Mouse (Mus musculus) embryonic facial prominence, embryonic 13.5 days (tissue): ENCODE measurements around the gene Gm266. TPM values are rescaled to one million over a fixed set of nuclear protein-coding genes. Genes with fewer than 3 reads are reported as not detected.

Experiments used
- ATAC-seq: fragments of 200-750 bp; cut with Nextera tagmentation; 2 replicates; pipeline ENCODE4 v1.8.0; 2017; ENCODE audit warnings: low read depth; ENCODE audit not compliant: insufficient number of reproducible peaks, insufficient read depth, low FRiP score, low TSS enrichment
- H3K27ac ChIP-seq: fragments of 300-500 bp; sonication (generic); 2 replicates; pipeline ENCODE4 v1.5.1; 2015; ENCODE audit warnings: moderate library complexity, mild to moderate bottlenecking, inconsistent platforms
- H3K27me3 ChIP-seq: fragments of 300-500 bp; sonication (generic); 2 replicates; pipeline ENCODE4 v1.6.1; 2015; ENCODE audit warnings: mild to moderate bottlenecking, inconsistent platforms
- H3K36me3 ChIP-seq: fragments of 300-500 bp; sonication (generic); 2 replicates; pipeline ENCODE4 v1.6.1; 2015; ENCODE audit warnings: mild to moderate bottlenecking, inconsistent platforms
- H3K4me1 ChIP-seq: fragments of 300-500 bp; sonication (generic); 2 replicates; pipeline ENCODE4 v1.6.1; 2015; ENCODE audit warnings: inconsistent platforms
- H3K4me2 ChIP-seq: fragments of 300-500 bp; sonication (generic); 2 replicates; pipeline ENCODE4 v1.6.1; 2015; ENCODE audit warnings: moderate library complexity, mild to moderate bottlenecking, inconsistent platforms
- H3K4me3 ChIP-seq: fragments of 300-500 bp; sonication (generic); 2 replicates; pipeline ENCODE4 v1.5.1; 2015; ENCODE audit warnings: mild to moderate bottlenecking, inconsistent platforms
- H3K9ac ChIP-seq: fragments of 300-500 bp; sonication (generic); 2 replicates; pipeline ENCODE4 v1.6.1; 2015; ENCODE audit warnings: mild to moderate bottlenecking, inconsistent platforms
- H3K9me3 ChIP-seq: fragments of 300-500 bp; sonication (generic); 2 replicates; pipeline ENCODE4 v1.6.1; 2016; ENCODE audit warnings: inconsistent platforms
- WGBS: fragments of 180-500 bp; shearing (Covaris S2); methylation state at CpG from one replicate; pipeline ENCODE4 v1.1.7; 2015; ENCODE audit warnings: mixed read lengths; 5-methylcytosine and 5-hydroxymethylcytosine counted together
- polyA plus RNA-seq: library from polyadenylated mRNA; unstranded; fragments of >200 nt; fragmentation: Nextera tagmentation; extraction: Ambion mirVana; gene quantifications from 2 replicates; pipeline ENCODE4 v1.2.1, GENCODE M21; 2015

Gene Gm266
- polyA plus RNA-seq, 1 experiment from 2014 or later, result 12.1 TPM

DNA sequence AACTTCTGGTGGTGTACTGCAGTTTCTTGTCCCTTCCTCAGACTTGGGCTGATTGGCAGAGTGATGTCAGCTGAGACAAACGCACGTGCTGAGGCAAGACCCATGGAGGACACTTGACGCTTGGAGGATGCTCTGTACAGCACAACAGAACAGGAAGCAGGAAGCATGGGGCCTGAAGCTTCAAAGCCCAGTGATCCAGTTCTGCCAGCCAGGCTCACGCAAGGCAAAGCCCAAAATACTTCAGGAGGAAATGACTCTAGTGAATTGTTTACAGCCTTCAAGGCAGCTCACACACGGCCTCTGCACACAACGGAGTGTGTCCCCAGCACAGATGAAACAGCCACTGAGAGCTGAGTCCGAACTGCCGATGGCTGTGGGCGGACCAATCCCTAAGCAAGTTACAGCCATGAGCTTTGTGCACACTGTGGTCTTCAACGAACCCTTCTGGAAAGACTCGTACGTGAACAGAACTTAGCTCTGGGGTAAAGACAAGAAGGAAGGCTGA lies 17.5 kb upstream of the Gm266 start:
- H3K4me2 ChIP-seq, result no peak overlapping the region
- 74% methylated on average over 12 of the region's 12 CpGs for WGBS
- no peaks in the 10 kb centered on the region for H3K4me1 ChIP-seq

DNA sequence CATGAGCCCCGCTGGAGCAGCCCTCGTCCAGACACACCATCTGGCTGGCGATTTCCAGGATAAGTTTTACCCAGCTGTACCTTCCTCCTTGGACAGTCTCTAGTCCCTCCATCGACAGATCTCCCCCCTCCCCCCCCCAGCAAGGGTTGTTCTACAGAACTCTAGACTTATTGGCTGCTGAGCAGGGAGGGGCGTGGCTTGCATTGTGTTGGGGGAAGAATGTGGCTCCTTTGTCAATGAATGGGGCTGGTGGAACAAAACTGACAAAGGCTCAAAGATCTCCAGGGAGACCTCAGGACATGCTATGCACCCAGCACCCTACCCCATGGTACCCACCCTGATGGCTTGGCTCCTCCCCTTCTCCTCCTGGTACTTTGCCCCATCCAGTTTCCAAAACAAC lies 15.1 kb upstream of the Gm266 start:
- WGBS, result 23% methylated on average over 5 of the region's 5 CpGs
- Histone ChIP-seq H3K9me3 (0 out of 2 replicates have a peak, but pooled peaks cover 9% of the 10 kb centered on the region), H3K4me1 (no peaks in the 10 kb centered on the region), H3K4me3 (no peak overlapping the region), H3K27ac (no peak overlapping the region), H3K9ac (no peak overlapping the region), H3K27me3 (no peaks in the 10 kb centered on the region), H3K4me2 (no peak overlapping the region), H3K36me3 (no peaks in the 10 kb centered on the region)
- ATAC-seq, result peak; percentile 18; the same call in 1 of the 2 replicates

More for the DNA sequence above, 17.5 kb upstream of the Gm266 start:
- Histone ChIP-seq H3K27me3 (no peaks in the 10 kb centered on the region), H3K9ac (no peak overlapping the region), H3K36me3 (no peaks in the 10 kb centered on the region), H3K27ac (no peak overlapping the region), H3K9me3 (0 out of 2 replicates have a peak, but pooled peaks cover 9% of the 10 kb centered on the region), H3K4me3 (no peak overlapping the region)
- ATAC-seq, result no peak

DNA sequence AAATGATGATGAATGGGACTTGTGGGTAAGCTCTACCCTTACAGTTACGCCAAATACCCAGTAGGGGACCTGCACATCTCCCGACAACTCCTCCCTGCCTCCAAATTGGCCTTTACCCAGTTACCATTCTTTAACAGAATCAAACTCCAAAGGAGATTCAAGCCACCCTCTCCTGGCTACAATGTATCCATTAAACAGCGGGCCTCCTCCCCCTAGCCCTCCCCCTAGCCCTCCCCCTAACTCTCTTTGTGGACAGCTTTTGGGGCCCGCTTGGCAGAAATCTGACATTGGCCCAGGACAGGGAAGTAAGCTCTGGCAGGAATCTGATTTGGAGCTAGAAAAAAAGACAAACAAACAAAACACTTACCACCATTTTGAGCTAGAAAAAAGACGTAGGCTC lies 14.0 kb upstream of the Gm266 start:
- H3K4me1 ChIP-seq, result no peaks in the 10 kb centered on the region
- H3K27me3 ChIP-seq, result no peaks in the 10 kb centered on the region
- no peak overlapping the region for H3K27ac ChIP-seq
- no peak overlapping the region for H3K9ac ChIP-seq
- 0 out of 2 replicates have a peak, but pooled peaks cover 9% of the 10 kb centered on the region for H3K9me3 ChIP-seq
- no peaks in the 10 kb centered on the region for H3K36me3 ChIP-seq
- no peak overlapping the region for H3K4me3 ChIP-seq
- no peak overlapping the region for H3K4me2 ChIP-seq
- ATAC-seq, result no peak
- WGBS, result 66% methylated on average over 5 of the region's 5 CpGs

DNA sequence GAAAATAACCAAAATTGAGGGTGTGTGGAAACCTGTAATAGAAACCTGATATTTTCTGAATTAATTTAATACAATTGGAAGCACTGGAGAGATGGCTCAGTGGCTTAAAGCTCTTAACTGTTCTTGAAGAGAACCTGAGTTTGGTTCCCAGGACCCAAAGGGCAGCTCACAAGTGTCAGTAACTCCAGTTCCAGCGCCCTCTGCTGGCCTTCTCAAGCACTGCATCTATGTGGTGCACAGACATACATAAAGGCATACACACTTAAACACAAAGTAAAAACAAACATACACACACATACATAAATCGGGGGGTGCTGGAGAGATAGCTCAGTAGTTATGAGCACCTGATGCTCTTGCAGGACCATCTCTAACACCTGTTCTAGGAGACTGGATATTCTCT lies 11.5 kb upstream of the Gm266 start:
- H3K4me1 ChIP-seq, result no peaks in the 10 kb centered on the region
- H3K36me3 ChIP-seq, result no peaks in the 10 kb centered on the region
- H3K9me3 ChIP-seq, result 0 out of 2 replicates have a peak, but pooled peaks cover under 1% of the 10 kb centered on the region
- H3K4me3 ChIP-seq, result no peak overlapping the region
- H3K9ac ChIP-seq, result no peak overlapping the region
- no peak overlapping the region for H3K4me2 ChIP-seq
- no peak overlapping the region for H3K27ac ChIP-seq
- no peak for ATAC-seq
- no peaks in the 10 kb centered on the region for H3K27me3 ChIP-seq
- WGBS, result 48% methylated on average over 2 of the region's 2 CpGs

DNA sequence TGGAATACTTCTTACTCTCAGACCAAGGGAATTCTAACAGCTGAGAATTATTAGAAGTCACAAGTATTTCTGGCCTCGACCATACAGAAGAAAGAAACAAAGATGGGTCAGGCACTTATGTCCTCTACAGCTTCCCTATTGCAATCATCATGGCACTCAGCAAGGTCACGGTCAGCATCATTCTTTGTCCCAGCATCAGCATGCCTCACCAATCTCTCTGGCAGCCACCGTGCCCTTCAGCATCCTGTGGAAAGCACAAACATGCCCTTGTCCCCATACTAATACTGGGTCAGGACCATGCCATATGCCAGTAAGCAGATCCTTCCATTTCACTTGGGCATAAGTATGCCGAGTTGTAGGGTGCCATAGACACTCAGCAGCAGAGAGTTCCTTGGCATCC lies 9.3 kb upstream of the Gm266 start:
- Histone ChIP-seq H3K9ac (no peak overlapping the region), H3K4me2 (no peak overlapping the region), H3K36me3 (no peaks in the 10 kb centered on the region), H3K27ac (no peak overlapping the region), H3K9me3 (no peaks in the 10 kb centered on the region), H3K4me1 (no peaks in the 10 kb centered on the region), H3K27me3 (no peaks in the 10 kb centered on the region), H3K4me3 (no peak overlapping the region)
- 79% methylated on average over 4 of the region's 4 CpGs for WGBS
- no peak for ATAC-seq

DNA sequence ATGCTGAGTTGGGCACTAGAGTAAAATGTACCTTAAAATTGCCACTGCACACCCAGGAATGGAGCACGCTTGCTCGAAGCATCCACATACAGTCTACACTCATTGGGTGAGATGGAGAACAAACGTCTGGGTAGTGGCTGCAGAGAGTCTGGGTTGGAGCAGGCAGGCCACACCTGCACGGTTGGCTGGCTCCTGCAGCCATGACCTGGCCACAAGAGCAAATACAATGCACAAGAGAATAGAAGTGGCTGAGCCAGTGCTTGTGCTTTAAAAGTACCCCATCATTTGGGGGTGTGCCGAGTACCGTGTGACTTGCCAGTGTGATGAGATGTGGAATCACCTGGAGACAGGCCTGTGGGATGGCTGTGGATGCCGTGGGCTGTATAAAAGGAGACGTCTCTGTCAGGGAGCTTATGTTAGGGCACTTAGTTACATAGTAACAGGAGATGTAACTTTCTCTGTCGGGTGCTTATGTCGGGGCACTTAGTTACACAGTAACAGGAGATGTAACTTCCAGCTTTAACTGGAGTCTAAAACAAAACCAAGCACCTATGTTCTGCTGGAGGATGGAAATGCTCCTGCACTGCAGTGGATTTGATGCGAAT lies 3.7 kb upstream of the Gm266 start:
- Histone ChIP-seq H3K9ac (no peak overlapping the region), H3K4me3 (no peak overlapping the region), H3K27ac (no peak overlapping the region), H3K27me3 (peaks cover 51% of the 10 kb centered on the region), H3K4me1 (peaks cover 22% of the 10 kb centered on the region), H3K9me3 (no peaks in the 10 kb centered on the region), H3K36me3 (no peaks in the 10 kb centered on the region), H3K4me2 (no peak overlapping the region)
- WGBS, result 74% methylated on average over 11 of the region's 11 CpGs
- ATAC-seq, result no peak

DNA sequence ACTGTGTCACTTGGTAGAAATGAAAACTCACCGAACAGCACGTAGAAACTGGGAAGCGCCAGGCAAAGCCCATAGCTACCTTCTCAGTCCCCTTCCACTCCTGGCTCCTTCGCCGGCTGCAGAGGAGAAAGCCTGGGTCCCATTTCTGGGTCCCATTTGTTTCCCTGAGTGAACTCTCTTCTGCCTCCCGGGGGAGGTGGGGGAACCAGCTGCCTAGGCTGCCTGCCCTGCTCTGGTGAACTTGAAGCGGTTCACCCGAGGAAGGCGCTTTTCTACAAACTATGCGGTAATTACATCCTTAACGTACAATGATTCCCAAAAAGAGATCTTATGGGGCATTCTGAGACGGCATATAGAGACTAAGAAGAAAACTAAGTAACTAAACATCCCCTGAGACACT lies 832 bp upstream of the Gm266 start:
- H3K4me2 ChIP-seq, result peak overlapping the region; percentile 90
- H3K36me3 ChIP-seq, result no peaks in the 10 kb centered on the region
- H3K4me3 ChIP-seq, result peak overlapping the region; percentile 54
- peaks cover 64% of the 10 kb centered on the region for H3K27me3 ChIP-seq
- ATAC-seq, result no peak
- H3K9me3 ChIP-seq, result no peaks in the 10 kb centered on the region
- peak overlapping the region; percentile 75 for H3K27ac ChIP-seq
- H3K4me1 ChIP-seq, result peaks cover 22% of the 10 kb centered on the region
- peak overlapping the region; percentile 69 for H3K9ac ChIP-seq
- WGBS, result 1% methylated on average over 12 of the region's 12 CpGs

DNA sequence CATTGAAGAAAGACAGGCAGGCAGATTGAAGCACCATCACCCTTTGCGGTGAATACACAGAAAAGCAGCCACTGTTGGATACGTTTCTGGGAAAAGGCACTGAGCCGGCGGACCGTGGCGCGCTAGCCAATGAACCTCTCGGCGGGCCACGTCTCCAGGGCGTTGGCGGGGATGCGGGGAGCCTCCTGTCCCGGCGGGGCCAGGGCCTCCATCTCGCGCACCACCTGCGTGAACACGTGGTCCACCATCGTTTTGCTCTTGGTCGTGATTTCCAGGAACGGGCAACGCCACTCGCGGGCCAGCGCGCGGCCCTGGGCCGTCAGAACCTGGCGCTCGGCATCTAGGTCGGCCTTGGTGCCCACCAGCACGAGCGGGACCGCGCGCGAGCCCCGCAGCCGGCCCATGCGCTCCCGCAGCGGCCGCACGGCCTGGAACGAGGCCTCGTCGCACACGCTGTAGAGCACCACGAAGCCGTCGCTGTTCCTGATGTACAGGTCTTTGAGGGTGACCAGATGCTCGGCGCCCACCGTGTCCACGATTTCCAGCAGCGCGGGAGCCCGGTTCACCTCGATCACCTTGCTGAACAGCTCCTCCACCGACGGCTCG lies 474 bp downstream of the Gm266 start:
- H3K27me3 ChIP-seq, result peaks cover 64% of the 10 kb centered on the region
- H3K4me1 ChIP-seq, result peaks cover 22% of the 10 kb centered on the region
- H3K36me3 ChIP-seq, result no peaks in the 10 kb centered on the region
- under 1% methylated on average over 63 of the region's 63 CpGs for WGBS
- peak overlapping the region; percentile 54 for H3K4me3 ChIP-seq
- H3K4me2 ChIP-seq, result peak overlapping the region; percentile 90
- 0 out of 2 replicates have a peak, but pooled peaks have one; percentile 29 for ATAC-seq
- H3K27ac ChIP-seq, result peak overlapping the region; percentile 75
- H3K9ac ChIP-seq, result peak overlapping the region; percentile 69
- H3K9me3 ChIP-seq, result no peaks in the 10 kb centered on the region

DNA sequence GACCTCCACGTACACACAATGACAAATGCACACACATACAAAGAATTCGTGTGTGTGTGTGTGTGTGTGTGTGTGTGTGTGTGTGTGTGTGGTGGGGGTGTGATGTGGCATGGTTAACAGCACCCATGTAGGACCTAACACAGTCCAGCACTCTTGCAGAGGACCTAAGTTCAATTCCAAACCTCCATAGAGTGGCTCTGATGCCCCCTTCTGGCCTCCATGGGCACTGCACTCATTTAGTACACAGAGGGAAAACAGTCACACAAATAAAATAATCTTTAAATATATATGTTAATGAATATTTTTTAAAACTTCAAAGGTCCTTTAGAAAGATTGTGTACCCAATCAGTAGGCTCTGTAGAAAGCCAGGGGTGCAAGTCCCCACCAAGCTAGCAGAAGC lies 5.7 kb downstream of the Gm266 start:
- Histone ChIP-seq H3K9me3 (no peaks in the 10 kb centered on the region), H3K4me1 (peaks cover 9% of the 10 kb centered on the region), H3K27ac (no peak overlapping the region), H3K4me2 (no peak overlapping the region), H3K9ac (no peak overlapping the region), H3K4me3 (no peak overlapping the region), H3K36me3 (no peaks in the 10 kb centered on the region), H3K27me3 (peaks cover 23% of the 10 kb centered on the region)
- no peak for ATAC-seq
- WGBS, result 73% methylated on average over 2 of the region's 2 CpGs

DNA sequence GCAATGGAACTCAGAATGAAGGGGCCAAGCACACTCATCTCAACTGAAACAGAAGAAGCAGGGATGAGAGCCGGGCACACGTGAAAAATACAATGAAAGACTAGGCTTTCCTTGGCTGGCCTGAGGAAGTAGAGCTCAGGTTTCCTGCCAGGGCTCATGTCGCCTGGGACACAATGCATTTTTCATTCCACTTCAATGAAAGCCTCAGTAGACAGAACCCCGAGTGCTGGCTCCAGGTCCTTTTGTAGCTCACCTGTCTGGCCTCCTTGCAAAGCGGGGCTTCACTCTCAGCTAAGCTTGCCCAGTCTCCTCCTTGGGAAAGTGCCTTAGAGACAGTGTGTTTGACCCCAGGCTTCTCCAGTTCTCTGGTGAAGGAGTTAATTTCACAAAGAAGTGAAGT lies 6.7 kb downstream of the Gm266 start:
- Histone ChIP-seq H3K9ac (no peak overlapping the region), H3K36me3 (no peaks in the 10 kb centered on the region), H3K4me1 (peaks cover 13% of the 10 kb centered on the region), H3K27me3 (peaks cover 13% of the 10 kb centered on the region), H3K4me3 (no peak overlapping the region), H3K27ac (peak overlapping the region; percentile 39; the same call in 1 of the 2 replicates), H3K9me3 (no peaks in the 10 kb centered on the region), H3K4me2 (no peak overlapping the region)
- no peak for ATAC-seq
- WGBS, result 38% methylated on average over 5 of the region's 5 CpGs

DNA sequence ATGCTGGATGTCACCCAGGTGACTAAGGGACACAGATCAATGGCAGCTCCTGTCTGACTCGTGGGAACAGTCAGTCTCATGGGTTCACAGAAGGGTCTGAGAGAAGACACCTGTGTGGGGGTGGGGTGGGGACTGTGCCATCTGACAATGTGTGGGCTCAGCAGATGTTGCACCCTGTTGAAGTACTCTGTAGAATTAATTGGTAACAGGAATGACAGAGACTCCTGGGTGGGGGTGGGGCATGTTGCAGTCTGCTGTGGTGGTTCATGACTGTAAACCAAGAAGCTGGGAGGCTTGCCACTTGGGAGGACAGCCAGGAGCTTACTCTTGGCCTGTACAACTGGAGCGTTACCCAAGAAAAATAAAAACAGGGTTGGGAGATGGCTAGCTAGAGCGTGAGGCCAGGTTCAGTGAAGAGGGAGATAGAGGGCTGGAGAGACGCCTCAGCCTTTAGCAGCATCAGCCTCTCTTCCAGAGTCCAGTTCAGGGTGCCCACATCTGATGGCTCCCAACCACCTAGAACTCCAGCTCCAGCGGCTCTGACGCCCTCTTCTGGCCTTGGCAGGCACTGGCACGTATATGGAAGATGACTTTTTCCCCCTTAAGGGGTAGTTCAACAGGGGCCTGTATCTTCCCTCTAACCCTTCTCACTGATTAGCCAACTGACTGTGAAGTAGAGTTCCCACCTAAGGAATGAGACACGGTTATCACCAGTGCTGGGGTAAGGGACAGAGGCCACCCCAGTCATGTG lies 10.6 kb downstream of the Gm266 start:
- H3K9ac ChIP-seq, result no peak overlapping the region
- 32% methylated on average over 8 of the region's 8 CpGs for WGBS
- no peaks in the 10 kb centered on the region for H3K9me3 ChIP-seq
- H3K36me3 ChIP-seq, result no peaks in the 10 kb centered on the region
- ATAC-seq, result no peak
- H3K4me2 ChIP-seq, result no peak overlapping the region
- H3K4me1 ChIP-seq, result peaks cover 13% of the 10 kb centered on the region
- no peak overlapping the region for H3K4me3 ChIP-seq
- no peak overlapping the region for H3K27ac ChIP-seq
- 0 out of 2 replicates have a peak, but pooled peaks cover 5% of the 10 kb centered on the region for H3K27me3 ChIP-seq
